Mouse (Mus musculus) gonadal fat pad, adult 2 months (tissue): ENCODE data around the gene Mylk2. TPM values are rescaled to one million over a fixed set of nuclear protein-coding genes. Genes with fewer than 3 reads are reported as not detected.

Source experiments
- DNase-seq: peaks from one replicate; pipeline ENCODE4 v3.0.0-alpha.2; 2012; ENCODE audit warnings: low read depth
- polyA plus RNA-seq: library from polyadenylated mRNA; depleted of rRNA; stranded (reverse); fragments of >200 nt; gene quantifications from 2 replicates; pipeline ENCODE4 v1.2.3, GENCODE M21; 2012; rRNA removed

The Mylk2 gene
- polyA plus RNA-seq, result 0.60 and 0.61 TPM in 2 replicates

DNA sequence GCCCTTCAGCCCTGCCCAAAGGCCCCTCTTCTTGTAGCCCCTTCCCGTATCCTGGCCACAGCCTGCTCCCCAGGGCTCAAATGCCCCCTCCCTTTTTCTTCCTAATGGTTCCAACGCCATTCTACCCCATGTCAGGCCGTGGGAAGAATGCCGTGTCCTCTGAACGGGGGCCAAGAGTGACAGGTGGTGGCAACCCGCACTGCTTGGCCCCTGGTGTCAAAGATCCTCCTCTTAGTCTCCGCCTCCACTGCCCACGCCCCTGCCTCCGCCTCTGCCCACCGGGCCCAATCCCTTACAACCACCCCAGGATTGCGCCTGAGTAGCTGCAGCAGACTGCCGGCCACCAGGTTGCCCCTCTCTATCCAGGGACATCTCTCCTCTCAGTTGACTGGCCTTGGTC lies at the start of gene Mylk2:
Mylk2 (plus strand) TSS at position 322 of the 400 bp plus-strand sequence.
- DNase-seq, result no peak

DNA sequence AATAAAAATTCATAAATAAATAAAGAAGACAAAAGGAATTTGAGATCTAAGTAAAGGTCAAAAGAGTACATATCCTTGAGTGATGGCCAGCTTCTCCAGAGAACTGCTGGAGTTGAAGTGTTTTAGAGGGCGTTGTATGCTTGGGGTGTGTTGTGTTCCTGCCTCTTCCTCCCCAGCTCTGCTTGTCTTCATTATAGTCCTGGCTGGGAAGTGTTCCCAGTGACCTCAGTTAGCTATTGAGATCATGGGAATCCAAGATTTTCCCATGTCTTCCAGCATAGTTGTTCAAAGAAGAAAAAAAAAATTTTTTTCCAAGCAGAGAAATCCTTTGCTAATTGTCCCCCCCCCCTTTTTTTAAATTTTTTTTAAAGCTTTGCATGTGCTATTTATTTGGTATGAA lies 49.3 kb upstream of the Mylk2 start:
- no peak for DNase-seq

DNA sequence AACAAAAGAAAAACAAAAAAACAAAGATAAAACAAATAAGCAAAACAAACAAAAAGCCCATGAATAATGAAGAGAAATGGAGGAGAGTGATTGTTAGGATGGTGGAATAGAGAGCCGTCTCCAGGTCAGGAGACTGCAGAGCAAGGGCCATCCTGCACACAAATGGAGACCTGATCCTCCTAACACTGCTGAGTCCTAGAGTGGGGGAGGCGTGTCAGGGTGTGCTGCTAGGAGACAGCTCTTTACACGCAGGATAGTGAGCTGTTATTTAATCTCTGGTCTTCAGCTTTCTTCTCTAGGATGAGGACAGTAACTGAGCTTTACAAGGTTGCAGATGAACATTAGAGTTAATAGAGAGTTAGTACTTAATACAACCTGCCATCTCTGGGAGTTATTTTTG lies 48.5 kb upstream of the Mylk2 start:
- DNase-seq, result no peak

DNA sequence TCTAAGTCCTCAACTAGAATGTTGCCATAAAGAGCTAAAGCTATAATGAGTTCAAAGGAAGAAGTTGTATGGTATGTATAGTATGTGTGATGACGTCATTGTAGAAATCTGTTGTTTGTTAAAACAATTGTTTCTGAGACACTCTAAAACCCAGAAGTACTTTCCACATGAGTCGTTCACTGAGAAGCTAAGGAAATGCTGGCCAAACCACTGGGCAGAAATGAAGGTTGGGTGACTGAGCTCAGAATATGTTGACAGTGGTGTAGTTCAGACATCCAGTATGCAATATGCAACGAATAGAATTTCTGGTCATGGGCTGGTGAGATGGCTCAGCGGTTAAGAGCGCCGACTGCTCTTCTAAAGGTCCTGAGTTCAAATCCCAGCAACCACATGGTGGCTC lies 47.8 kb upstream of the Mylk2 start:
- no peak for DNase-seq

DNA sequence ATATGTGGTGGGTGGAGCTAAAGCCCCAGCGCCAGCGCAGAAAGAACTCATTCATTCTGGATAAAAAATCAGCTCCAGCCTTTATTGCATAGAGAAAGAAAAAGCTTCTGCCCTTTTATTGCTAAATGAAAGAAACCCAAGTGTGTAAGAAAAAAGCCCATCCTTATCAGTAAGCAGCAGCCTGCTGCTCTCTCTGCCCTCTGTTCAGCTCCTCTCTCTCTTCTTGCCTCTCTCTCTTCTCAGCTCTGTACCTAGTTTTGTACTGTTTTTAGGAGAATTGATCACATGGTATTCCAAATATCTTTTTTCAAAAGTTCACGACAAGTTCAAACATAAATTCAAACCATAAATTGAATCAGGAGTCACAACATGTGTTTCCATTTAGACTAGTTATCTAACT lies 32.9 kb upstream of the Mylk2 start:
- no peak for DNase-seq

DNA sequence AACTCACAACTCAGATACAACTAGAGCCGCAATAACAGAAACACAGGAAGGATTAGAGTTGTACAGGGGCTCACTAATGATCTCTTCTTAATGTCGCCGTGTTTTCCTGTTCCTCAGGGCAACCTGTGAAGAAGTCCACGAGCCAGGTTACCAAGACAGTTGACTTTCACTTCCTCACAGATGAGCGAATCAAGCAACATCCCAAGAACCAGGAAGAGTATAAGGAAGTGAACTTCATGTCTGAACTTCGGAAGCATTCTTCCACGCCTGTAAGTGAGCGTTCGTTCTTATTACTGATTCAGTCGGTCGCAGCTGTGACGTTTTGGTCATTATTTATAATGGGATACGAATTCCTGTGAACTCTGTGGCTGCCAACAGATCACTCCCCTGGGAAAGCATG lies 30.3 kb upstream of the Mylk2 start:
- DNase-seq, result no peak

DNA sequence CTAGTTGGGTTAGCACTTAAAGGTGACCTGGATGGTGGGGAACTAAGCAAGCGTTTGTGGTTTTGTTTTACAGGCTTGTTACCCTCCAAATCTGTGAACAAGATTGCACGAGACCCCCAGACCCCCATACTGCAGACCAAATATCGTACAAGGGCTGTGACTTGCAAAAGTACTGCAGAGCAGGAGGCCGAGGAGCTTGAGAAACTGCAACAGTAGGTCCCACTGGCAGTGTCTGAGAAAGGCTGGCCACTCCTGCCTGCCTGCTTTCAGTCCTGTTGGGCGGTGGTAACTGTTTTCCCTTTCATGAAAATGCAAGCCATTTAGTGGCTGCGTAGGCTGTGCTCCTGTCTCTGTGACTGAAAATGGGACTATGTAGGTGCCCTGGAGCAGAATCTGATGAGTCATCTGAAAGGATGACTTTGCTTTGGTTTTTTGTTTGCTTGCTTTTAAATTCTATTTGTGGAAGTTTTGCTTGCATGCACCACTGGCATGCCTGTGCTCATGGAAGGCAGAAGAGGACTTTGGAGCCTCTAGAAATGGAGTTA lies 27.0 kb upstream of the Mylk2 start:
- DNase-seq, result no peak

DNA sequence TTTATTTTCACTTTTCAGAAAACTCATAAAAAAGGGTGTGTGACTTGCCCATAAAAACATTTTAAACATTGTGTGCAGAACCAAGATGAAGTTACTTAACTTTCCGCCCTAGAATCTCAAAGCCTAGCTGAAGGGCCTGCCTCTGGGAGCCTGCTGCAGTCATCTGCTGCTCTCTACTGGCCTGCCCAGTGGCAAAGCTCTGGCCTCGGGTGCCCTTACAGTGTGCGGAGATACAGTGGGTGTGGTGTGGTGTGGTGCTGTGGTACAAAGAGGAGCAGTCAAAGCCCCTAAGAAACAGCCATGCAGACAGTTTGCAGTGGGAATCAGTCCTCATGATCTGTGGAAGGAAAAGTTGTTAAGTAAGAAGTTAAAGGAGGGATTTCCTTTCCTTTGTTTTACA lies 23.9 kb upstream of the Mylk2 start:
- no peak for DNase-seq

DNA sequence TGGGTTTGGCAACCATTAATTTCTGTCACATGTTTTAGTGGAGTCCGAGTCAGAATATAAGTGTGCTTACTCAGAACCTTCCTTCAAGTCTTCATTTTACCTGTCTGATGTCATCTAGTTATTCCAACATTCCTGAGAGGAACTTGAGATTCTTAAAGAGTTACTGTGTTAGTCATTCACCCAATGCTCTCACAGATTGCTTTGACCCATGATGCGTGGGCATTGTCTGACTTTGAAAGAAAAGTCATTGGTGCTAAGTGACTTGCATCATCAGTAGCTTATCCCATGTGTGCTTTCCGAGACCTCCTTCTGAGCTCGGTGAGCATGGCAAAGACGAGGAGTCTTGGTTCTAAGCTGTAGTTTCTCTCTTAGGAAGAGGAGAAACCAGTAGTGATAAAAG lies 22.4 kb upstream of the Mylk2 start:
- no peak for DNase-seq

DNA sequence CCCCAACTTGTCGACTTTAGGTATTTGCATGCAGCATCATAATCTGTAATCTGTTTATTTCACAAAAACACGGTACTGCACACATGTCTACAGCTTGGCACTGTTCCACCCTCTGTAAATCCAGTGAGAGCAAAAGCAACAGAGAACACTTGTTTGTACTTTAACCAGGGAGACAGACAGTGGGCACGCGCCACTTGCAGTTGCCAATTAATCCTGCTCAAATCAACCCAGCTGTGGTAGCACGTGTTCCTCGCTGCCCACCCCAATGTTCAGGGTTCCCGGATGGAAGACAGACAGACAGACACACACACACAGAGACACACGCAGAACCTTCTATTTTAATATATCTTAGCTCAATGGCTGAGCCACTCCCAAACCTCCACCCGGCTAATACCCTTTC lies 15.3 kb upstream of the Mylk2 start:
- DNase-seq, result no peak

DNA sequence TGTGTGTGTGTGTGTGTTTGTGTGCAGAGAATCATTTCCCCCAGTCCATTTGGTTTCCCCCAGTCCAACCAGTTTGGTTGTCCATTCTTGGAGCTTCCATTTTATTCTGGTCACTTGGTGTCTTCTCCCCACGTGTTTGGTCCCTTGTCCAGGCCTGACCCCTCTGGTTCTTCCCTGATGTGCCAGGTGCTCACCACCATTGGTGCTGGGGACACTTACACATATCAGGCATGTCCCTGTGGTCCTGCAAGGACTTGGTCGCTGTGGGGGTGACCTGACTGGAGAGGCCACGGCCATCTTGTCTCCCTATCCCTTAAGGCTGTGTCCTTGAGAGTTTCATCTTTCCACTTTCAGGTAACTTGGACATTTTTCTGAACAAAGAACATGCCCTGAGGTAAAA lies 14.2 kb upstream of the Mylk2 start:
- no peak for DNase-seq

DNA sequence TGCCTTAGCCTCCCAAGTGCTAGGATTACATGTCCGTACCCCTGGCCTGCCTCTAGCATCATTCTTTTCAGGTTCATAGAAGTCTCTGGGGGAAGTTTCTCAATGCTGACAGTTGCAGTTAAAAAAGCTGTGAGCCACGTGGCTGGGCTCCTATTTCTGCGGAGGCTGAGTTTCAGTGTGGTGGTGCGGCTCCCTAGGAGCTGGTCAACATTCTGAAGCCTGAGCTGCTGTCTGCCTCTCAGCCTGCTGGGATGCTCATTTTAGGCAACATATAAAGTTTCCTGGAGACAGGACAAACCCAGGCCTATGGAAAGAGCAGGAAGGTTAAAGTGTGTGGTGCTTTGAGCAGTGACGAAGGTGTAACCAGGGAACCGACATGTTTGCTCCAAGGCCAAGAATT lies 12.1 kb upstream of the Mylk2 start:
- no peak for DNase-seq

DNA sequence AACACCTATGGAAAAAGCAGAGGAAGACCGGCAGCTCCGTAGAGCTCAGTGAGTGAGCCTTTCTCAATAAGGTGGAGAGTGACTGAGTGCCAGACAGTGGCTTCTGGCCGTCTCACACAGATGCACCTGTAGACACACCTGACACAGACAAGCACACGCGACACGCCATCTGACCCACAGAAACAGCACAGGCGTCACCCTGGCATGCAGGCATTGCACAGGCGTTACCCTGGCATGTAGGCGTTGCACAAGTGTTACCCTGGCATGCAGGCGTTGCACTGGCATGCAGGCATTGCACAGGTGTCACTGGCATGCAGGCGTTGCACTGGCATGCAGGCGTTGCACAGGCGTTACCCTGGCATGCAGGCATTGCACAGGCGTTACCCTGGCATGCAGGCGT lies 9.9 kb upstream of the Mylk2 start:
- DNase-seq, result no peak

DNA sequence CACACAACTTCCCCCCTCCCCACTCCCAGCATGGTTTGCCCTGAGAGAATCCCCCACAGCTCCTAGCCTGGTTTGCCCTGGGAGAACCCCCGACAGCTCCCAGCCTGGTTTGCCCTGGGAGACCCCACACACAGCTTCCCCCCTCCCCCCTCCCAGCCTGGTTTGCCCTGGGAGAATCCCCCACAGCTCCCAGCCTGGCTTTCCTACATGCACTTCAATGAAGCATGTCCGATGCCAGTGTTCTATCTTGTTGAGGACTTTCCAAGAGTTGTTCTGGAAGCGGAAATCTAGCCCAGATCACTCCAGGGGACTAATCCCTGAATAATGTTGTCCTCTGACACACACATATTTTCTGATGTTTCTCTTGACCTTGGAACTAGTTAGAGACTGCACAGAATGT lies 8.5 kb upstream of the Mylk2 start:
- no peak for DNase-seq

DNA sequence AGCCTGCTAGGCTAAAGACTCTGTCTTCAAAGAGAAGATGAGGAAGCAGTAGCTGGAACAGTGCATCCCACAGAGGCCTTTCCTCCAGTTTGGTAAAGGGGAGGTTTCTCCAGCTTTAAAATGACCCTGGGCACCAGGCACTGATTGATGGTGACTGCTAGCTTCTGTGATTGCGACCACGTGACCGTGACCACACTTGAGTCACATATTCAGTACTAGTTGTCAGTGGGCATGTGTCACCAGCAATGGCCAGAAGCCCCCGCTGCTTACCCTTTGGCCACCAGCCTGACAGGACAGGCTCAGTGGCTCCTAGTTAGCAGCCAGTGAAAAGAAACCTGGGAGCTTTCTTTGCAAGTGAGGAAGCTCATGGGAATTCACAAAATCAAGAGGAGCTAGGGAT lies 7.6 kb upstream of the Mylk2 start:
- no peak for DNase-seq

DNA sequence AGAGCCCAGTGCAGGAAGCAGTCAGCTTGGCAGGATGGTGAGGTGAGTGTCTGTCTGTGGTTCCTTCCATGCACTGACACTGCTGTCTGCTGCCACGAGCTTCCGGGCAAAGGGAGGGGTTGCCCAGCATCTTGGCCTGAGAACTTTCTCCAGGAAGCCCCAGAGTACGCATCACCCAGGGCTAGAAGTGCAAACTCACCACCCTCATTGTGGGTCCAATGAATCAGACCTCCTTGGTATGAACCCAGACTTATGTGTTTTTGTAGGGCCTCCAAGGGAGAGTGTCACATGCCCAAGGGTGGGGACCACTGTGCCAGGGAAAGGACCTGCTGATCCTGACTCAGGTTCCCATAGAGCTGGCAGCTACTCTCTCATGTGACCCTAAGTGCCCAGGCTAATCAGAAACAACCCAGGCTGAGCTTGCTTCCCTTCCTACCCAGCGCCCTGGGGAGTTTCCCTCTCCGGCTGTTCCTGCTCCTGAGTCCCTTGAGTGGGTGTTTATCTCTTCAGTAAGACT lies 7.0 kb upstream of the Mylk2 start:
- no peak for DNase-seq

DNA sequence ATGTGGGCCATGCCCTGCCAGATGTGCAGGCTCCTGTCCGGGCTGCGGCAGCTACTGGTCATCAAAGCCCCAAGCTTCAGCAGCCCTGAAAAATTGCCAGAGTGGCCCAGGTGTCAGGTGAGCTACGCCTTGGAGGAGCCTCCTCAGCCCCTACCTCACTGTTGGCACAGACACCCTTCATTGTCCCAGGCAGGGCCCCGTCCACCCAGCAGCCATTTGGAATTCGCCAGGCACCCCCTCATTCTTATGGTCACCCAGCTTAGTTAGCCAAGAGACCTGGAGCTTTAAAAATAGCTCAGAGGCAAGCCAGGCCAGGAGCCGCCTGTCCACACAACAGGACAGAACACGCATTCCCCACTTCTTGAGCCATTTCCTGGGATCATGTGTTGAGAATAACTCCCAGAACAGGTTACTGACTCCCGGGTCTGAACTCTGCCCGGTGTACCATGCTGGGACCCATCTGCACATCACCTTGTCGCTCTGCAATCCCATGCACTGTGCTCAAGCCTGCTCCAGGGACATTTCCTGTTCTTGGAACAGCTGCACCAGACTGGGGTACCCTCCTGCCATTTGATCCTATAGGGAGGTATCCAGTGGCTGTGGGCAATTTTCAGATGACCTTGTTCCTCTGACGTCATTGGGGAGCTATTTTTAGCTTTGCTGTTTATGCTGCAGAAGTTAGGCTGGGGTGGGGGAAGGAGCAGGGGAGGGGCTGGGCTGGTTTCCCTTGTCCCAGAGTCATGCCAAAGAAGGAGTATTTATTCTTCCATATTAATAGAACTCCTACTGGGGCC lies 5.9 kb upstream of the Mylk2 start:
- no peak for DNase-seq

DNA sequence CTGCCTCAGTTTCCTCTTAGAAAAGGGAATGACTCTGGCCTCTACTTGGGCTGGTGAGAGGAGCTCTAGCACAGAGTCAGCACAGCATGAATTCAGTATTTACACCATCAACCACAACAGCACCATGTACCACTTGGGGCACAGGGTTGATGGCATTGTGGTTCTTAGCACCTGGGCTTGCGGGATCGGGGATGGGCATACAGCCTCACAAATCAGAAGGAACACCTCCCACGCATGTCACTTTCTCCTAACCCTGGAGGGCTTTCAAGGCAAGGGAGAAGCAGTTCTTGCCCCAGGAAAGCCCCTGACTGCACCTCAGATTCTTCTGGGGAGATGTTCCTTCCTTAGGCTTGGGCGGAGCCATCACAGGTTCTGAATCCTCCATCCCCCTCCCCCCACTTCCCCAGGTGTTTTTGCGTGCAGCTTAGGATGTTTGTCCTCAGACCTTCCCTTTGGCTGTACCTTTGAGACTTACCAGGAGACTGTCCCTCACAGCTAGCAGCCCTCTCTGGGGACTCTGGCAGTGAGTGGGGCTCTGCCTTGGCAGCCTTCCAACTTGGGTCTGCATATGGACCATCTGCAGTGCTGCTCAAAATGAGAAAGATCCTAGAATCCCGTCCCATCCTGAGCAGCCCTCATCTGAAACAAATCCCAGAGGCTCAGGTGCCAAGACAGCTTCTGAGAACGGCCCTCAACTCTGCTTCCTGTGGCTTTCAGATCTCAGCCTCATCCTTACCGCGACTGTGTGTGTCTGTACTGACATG lies 4.7 kb upstream of the Mylk2 start:
- DNase-seq, result no peak

DNA sequence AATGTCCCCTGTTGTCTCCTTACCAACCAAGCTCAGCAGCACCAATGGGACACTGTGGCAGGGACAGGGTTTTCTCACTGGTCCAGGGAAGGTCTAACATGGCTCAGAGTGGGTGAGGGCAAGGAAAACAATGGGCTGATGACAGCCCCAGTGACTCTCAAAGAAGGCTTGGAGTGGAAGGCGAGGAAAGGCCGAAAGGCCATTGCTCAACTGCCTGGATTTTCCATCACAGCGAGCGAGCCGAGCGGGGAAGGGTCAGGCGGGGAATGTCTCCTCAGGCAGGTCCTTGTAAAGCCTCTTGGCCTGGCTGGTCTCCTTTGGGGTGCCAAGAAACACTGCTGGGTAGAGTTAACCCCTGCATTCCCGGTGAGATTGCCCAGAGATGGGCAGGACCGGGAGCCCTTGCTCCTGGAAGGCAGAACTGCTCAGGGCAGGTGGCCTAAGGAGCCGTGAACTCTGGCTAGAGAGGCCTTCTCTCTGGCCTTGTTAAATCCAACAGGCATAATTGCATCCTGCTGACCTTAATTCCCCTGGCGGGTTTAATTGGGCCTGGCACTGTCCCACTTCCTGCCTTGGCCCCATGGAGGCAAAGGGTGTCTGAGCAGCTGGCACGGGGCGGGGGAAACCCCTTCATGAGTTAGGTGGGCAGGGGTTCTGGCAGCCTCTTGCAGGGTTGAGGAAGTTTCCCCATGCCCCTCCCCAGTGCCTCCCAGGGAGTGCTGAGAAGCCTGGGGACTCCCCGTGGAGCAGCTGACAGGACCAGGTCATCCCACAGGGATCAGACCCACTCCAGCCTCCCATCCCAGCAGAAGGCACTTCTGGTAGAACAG lies 3.8 kb upstream of the Mylk2 start:
- no peak for DNase-seq

DNA sequence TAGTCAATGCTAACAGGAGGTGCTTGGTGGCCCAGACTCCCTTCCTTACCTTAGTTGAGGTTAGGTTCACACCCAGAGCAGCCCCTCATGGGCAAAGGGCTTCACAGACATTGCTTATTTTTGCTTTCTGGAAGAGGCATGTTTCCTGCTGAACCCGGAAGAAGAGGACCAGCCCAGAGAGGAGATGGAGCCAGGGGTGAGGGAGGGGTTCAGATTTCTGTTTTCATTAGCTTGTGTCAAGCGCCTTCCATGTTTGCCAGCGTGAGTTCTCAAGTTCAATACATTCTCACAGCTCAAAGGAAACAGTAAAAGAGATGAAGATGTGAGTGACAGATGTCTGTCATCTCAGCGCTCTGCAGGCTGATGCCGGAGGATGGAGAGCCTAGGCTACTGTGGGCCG lies 1.3 kb upstream of the Mylk2 start:
- no peak for DNase-seq

DNA sequence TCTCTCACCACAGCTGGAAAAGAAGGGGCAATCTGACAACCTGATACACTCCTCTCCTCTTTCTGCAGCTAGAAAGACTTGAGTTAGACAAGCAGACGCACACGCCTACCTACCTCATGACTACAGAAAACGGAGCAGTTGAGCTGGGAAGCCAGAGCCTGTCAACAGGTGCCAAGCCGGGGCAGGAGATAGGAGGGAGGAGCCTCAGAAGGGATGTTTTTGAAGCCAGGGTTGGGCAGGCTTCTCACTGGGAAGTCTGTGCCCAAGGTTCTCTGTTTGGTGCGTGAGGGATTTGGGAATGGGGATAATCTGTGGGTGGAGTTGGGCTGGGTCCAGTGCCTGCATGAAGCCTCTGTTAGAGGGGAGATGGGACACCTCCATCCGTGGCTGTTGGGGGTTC lies 280 bp downstream of the Mylk2 start:
- DNase-seq, result no peak

DNA sequence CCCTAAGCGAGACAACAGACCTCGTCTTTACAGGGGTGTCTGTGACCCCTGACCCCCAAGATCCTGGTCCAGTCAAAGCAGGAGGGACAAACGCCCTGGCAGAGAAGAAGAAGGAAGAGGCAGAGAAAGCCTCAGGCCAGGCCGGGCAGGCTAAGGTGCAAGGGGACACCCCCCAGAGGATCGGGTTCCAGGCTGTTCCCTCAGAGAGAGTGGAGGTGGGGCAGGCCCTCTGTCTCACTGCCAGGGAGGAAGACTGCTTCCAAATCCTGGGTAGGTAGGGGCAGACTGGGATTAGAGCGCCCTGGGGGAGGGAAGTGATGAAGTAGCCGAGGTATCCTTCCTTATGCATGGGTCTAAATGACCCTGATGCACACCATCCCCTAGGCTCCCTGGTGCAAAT lies 2.3 kb downstream of the Mylk2 start:
- no peak for DNase-seq
